Mouse (Mus musculus) ovary, adult 2 months (tissue): ENCODE measurements around the gene Cox14. TPM values are rescaled to one million over a fixed set of nuclear protein-coding genes. Genes with fewer than 3 reads are reported as not detected.

ENCODE experiments used
- polyA plus RNA-seq: library from polyadenylated mRNA; depleted of rRNA; stranded (reverse); fragments of >200 nt; gene quantifications from 2 replicates; pipeline ENCODE4 v1.2.3, GENCODE M21; 2012; rRNA removed

The Cox14 gene
- 410 and 417 TPM in 2 replicates for polyA plus RNA-seq

GRCm38 (mm10) chr15:99725341-99726155, at the start of gene Cox14:
Cox14 (plus strand) TSS chr15:99725618.

GRCm38 (mm10) chr15:99701999-99702900, 23.2 kb upstream of the Cox14 start, which contains the start of gene Smarcd1:
Smarcd1 (plus strand) TSS chr15:99702129.

DNA sequence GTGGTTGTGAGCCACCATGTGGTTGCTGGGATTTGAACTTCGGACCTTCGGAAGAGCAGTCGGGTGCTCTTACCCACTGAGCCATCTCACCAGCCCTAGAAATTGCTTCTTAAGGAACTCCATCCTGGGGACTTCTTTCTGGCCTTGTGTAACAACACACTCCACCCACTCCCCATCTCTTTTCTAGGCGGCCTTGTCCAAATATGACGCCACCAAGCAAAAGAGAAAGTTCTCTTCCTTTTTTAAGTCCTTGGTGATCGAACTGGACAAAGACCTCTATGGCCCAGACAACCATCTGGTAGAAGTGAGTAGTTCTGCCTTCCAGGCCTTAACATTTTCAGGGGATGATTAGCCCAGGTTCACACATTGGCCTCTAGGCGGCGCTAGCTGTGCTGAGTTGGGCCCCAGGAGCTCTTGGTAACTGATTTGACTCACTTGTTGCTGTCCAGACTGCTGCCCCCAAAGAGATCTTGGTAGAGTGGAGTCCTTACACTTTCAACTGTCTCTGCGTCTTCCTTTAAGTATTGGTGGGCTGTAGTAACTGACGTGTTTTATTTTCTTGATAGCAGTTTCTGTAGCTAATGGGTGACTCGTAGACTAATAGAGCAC, 19.9 kb upstream of the Cox14 start, which contains the start of gene Gm17349:
TSS of gene Gm17349 (minus strand) at position 51 of the 609 bp plus-strand sequence.

GRCm38 (mm10) chr15:99717386-99718334, 7.8 kb upstream of the Cox14 start, which contains the start of gene Gpd1:
Gpd1 (plus strand) TSS chr15:99717515.

GRCm38 (mm10) chr15:99772881-99772924, 47.3 kb downstream of the Cox14 start, which contains the start of gene Cers5:
Cers5 (minus strand) TSS chr15:99772885.

Other genes starting within 250 kb of the Cox14 start
- 1.7 and 2.3 TPM in 2 replicates for gene Faim2, start 197.5 kb upstream of the Cox14 start, polyA plus RNA-seq
- gene Aqp2, start 146.6 kb upstream of the Cox14 start, polyA plus RNA-seq = 15.8 and 22.1 TPM in 2 replicates
- gene Aqp5, start 134.8 kb upstream of the Cox14 start, polyA plus RNA-seq = 38.8 and 58.0 TPM in 2 replicates
- gene Aqp6, start 124.2 kb upstream of the Cox14 start, polyA plus RNA-seq = 0.17 and 0.28 TPM in 2 replicates
- gene Racgap1, start 74.0 kb upstream of the Cox14 start, polyA plus RNA-seq = 16.8 and 27.9 TPM in 2 replicates
- gene Asic1, start 55.2 kb upstream of the Cox14 start, polyA plus RNA-seq = 0.25 and 0.37 TPM in 2 replicates
- 63.3 and 72.6 TPM in 2 replicates for gene Smarcd1, start 23.5 kb upstream of the Cox14 start, polyA plus RNA-seq
- gene Gm17349, start 20.1 kb upstream of the Cox14 start, polyA plus RNA-seq = 2.3 TPM in 1 of 2 replicates, not detected in the other
- 60.3 and 69.7 TPM in 2 replicates for gene Gpd1, start 8.1 kb upstream of the Cox14 start, polyA plus RNA-seq
- 47.9 and 56.3 TPM in 2 replicates for gene Cers5, start 47.3 kb downstream of the Cox14 start, polyA plus RNA-seq
- 15.8 and 19.7 TPM in 2 replicates for gene Lima1, start 149.8 kb downstream of the Cox14 start, polyA plus RNA-seq
- gene Fam186a, start 241.4 kb downstream of the Cox14 start, polyA plus RNA-seq = 0.06 and 0.09 TPM in 2 replicates
- 61.8 and 84.7 TPM in 2 replicates for gene Larp4, start 244.4 kb downstream of the Cox14 start, polyA plus RNA-seq